Mouse (Mus musculus) CD4-positive, CD25-positive, alpha-beta regulatory T cell, adult 2 months (primary cell): ENCODE measurements around the gene Atf4.

Experiments used
- DNase-seq: peaks from one replicate; pipeline ENCODE4 v3.0.0-alpha.2; 2012; ENCODE audit warnings: low read depth, low spot score

Gene Atf4

GRCm38 (mm10) chr15:80280646-80281045 lies 25.7 kb downstream of the Atf4 start:
- peak; percentile 69 for DNase-seq

DNA sequence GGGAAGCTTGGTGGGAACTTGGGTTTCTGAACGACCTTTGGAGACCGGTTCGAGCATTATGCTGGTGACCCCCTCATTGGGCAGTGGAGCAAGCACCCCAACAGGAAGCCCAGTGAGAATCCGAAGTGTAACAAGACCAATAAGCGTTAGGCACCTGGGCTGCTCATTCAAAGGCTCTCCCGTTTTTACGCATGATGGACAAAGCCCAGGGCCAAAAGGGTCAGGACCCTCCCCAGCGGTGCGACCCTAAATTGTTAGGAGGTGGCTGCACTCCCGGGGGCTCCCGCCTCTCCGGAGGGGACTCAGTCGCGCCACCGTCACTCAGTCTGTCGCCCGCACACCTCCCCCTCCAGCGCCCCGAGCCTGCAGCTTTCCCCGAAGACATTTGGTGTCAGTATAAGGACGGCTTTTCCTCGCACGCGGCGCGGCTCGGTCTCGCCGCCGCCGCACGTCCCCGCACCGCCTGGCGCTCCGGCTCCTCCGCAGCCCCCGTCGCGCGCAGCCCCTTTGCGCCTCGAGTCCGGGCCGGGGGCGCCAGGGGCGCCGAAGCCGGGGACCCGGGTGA lies 31.9 kb downstream of the Atf4 start, which contains the start of gene Cacna1i:
Gene Cacna1i, plus strand, starts transcription at position 388 of the 565 bp plus-strand sequence.
- DNase-seq = no peak

- no peak for DNase-seq
Observed at GRCm38 (mm10) chr15:80288036-80288435, 33.1 kb downstream of the Atf4 start.

GRCm38 (mm10) chr15:80289436-80289835 lies 34.5 kb downstream of the Atf4 start:
- peak; percentile 89 for DNase-seq

DNA sequence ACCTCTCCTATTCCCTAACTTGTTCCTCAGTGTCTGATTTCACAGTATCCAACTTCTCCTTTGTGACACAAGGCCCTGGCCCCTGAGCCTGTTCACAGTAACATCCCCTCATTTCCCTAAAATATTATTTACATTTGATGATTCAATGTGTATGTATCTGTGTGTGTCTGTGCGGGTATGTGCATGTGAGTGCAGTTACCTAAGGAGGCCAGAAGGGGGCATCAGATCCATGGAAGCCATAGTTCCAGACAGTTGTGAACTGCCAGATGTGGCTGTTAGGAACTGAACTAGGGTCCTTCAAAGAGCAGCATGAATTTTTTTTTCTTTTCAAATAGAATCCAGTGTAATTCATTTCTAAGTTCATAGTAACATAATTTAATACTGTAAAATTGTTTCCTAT lies 42.2 kb downstream of the Atf4 start:
- DNase-seq = peak; percentile 24

DNA sequence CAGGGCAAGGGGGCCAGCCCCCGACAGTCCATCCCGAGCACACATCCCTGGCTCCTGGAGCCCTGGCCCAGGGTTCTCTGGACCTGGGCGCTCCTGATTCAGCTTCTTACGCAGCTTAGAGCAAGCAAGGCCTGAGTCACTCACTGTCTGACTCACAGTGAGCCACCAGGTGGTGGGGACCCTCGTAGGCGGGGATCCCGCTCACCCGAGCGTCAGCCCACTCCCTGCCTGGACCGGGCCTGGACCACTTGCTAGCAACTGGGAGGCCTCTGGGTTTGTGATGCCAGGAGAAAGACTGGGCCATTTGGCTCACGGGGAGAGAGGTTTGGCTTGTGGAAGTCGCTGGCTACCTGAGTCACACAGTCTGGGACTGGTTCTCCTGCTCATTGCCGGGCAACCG lies 48.8 kb downstream of the Atf4 start:
- DNase-seq = no peak

GRCm38 (mm10) chr15:80304188-80304587 lies 49.2 kb downstream of the Atf4 start:
- DNase-seq = no peak

DNA sequence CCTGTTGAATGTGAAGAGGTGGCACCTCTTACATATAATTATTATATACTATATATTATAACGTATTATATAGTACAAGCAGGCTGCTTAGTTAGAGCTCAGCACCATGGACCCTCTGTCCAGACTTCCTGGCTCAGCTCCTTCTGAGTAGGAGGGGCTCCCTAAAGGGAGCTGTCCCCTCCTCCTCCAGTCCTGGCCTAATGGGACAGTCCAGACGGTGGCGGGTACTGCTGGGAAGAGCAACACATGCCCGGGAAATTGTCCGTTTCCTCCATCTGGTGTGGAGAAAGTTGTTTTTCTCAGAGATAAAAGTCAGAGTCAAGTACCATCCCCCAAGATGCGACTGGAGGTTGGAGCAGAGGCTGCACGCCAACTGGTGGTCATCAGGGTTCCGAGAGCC lies 51.2 kb downstream of the Atf4 start:
- no peak for DNase-seq
